Mouse (Mus musculus) liver, embryonic 14.5 days (tissue): ENCODE results near the gene Il1f5.

Source experiments
- CTCF ChIP-seq: IDR thresholded peaks from 2 replicates; pipeline ENCODE4 v1.5.1; 2016; ENCODE audit warnings: antibody characterized with exemption, low read depth, control low read depth
- EP300 ChIP-seq: IDR thresholded peaks from 2 replicates; pipeline ENCODE4 v1.6.1; 2016; ENCODE audit warnings: antibody characterized with exemption, low read depth

GRCm38 (mm10) chr2:24316919-24317318 is 40.2 kb downstream of the Il1f5 start:
- TF ChIP-seq CTCF (no peak), EP300 (no peak)
